Mouse (Mus musculus) brown adipose tissue, adult 24 weeks (tissue): Measurements from ENCODE around the gene Vmn2r107. TPM values are rescaled to one million over a fixed set of nuclear protein-coding genes. Genes with fewer than 3 reads are reported as not detected.

Experiments used
- H3K27ac ChIP-seq: fragments of 200-500 bp; replicated peaks from 2 replicates; pipeline ENCODE4 v1.5.1; 2012; ENCODE audit warnings: low read depth, mild to moderate bottlenecking, low read length
- H3K4me1 ChIP-seq: fragments of 200-500 bp; 2 replicates; pipeline ENCODE4 v1.6.1; 2012; ENCODE audit warnings: low read length, mixed read lengths; ENCODE audit not compliant: control insufficient read depth, insufficient read depth, insufficient read length
- H3K4me3 ChIP-seq: fragments of 200-500 bp; 2 replicates; pipeline ENCODE4 v1.5.1; 2012; ENCODE audit warnings: low read depth, mild to moderate bottlenecking, low read length, moderate library complexity; ENCODE audit not compliant: insufficient read depth
- polyA plus RNA-seq: library from polyadenylated mRNA; stranded (reverse); fragments of >200 nt; gene quantifications from 2 replicates; pipeline ENCODE4 v1.2.4, GENCODE M21; 2012; ENCODE audit not compliant: missing spikeins, insufficient read depth, insufficient read length

Vmn2r107 gene
- polyA plus RNA-seq = not detected in 2 replicates

- Histone ChIP-seq H3K4me3 (no peak within 1 kb of the TSS), H3K27ac (no peak within 1 kb of the TSS), H3K4me1 (no peaks in the 10 kb centered on the region)
These were observed at the start of gene Vmn2r107 for GRCm38 (mm10) chr17:20344942-20345341. Vmn2r107 (plus strand) TSS chr17:20345242.

DNA sequence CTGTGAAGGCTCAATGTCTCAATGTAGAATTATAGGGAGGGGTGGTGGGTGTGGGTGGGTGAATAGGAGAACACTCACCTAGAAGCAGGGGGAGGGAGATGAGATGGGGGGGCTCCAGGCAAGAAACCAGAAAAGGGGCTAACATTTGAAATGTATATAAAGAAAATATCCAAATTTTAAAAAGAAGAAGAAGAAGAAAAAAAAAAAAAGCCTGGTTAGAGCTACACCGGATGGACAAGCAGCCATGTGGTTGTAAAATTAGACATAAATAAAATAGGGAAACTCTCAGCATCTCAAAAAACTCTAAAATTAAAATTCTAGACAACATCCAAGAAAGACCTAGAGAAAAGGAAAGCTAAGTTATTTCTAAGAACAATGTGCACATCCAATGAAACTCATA, 39.3 kb upstream of the Vmn2r107 start:
- H3K4me3 ChIP-seq = no peak overlapping the region
- H3K27ac ChIP-seq = no peak overlapping the region
- H3K4me1 ChIP-seq = no peaks in the 10 kb centered on the region

DNA sequence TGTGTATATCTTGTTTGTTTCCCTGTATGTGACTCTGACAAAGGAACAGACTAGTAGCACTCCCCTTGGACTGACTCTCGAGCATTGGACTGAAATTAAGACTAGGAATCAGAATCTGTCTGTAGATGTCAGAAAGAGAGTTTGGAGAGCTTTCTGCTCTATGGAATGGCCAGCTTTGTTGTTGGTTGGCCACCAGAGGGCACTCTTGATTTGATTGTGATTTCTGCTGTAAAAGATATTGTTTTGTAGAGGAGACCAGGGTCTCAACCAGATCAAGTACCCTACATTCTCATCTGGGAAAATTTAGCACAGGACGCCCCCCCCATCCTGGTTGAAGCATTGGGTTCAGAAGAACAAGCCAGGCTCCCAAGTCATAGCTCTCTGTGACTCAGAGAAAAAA, 54.1 kb downstream of the Vmn2r107 start:
- no peak overlapping the region for H3K27ac ChIP-seq
- H3K4me3 ChIP-seq = no peak overlapping the region
- no peaks in the 10 kb centered on the region for H3K4me1 ChIP-seq

GRCm38 (mm10) chr17:20413846-20414245, 68.8 kb downstream of the Vmn2r107 start, which contains the start of gene Vmn1r224:
Vmn1r224 (plus strand) TSS chr17:20414146.
- Histone ChIP-seq H3K4me1 (no peaks in the 10 kb centered on the region), H3K4me3 (no peak within 1 kb of the TSS), H3K27ac (no peak within 1 kb of the TSS)

Other genes starting within 250 kb of the Vmn2r107 start
- gene Fpr-rs7, start 231.0 kb upstream of the Vmn2r107 start, polyA plus RNA-seq = not detected in 2 replicates
- not detected in 2 replicates for gene Fpr-rs6, start 162.1 kb upstream of the Vmn2r107 start, polyA plus RNA-seq
- gene Vmn2r105, start 110.2 kb upstream of the Vmn2r107 start, polyA plus RNA-seq = not detected in 2 replicates
- gene Vmn2r106, start 59.7 kb upstream of the Vmn2r107 start, polyA plus RNA-seq = not detected in 2 replicates
- gene Vmn1r224, start 68.9 kb downstream of the Vmn2r107 start, polyA plus RNA-seq = not detected in 2 replicates
- gene Vmn2r108, start 136.1 kb downstream of the Vmn2r107 start, polyA plus RNA-seq = not detected in 2 replicates
- gene Vmn1r225, start 152.9 kb downstream of the Vmn2r107 start, polyA plus RNA-seq = not detected in 2 replicates
- not detected in 2 replicates for gene Vmn2r109, start 219.5 kb downstream of the Vmn2r107 start, polyA plus RNA-seq